Mouse (Mus musculus) intestine, embryonic 14.5 days (tissue): ENCODE measurements around the gene A730061H03Rik. TPM values are rescaled to one million over a fixed set of nuclear protein-coding genes. Genes with fewer than 3 reads are reported as not detected.
A peak's percentile ranks its signal among the peaks of the same experiment; 100 is the strongest.

Experiments
- ATAC-seq: fragments of 200-750 bp; cut with Nextera tagmentation; replicated peaks from 2 replicates; pipeline ENCODE4 v1.8.0; 2017; ENCODE audit warnings: low read depth, moderate number of reproducible peaks, moderate TSS enrichment, moderate library complexity; ENCODE audit not compliant: low FRiP score, low TSS enrichment
- DNase-seq: peaks from one replicate; pipeline ENCODE4 v3.0.0-alpha.2; 2018; ENCODE audit warnings: low spot score
- H3K27ac ChIP-seq: fragments of 300-500 bp; sonication (generic); 2 replicates; pipeline ENCODE4 v1.5.1; 2014; ENCODE audit warnings: low read depth, mild to moderate bottlenecking, control low read depth
- H3K27me3 ChIP-seq: fragments of 300-500 bp; sonication (generic); replicated peaks from 2 replicates; pipeline ENCODE4 v1.6.1; 2014; ENCODE audit warnings: low read length, control low read depth; ENCODE audit not compliant: control insufficient read depth, insufficient read depth
- H3K36me3 ChIP-seq: fragments of 300-500 bp; sonication (generic); 2 replicates; pipeline ENCODE4 v1.6.1; 2014; ENCODE audit warnings: low read length, control low read depth; ENCODE audit not compliant: control insufficient read depth, insufficient read depth
- H3K4me1 ChIP-seq: fragments of 300-500 bp; sonication (generic); replicated peaks from 2 replicates; pipeline ENCODE4 v1.6.1; 2014; ENCODE audit warnings: low read length, control low read depth, mixed read lengths; ENCODE audit not compliant: control insufficient read depth, insufficient read depth
- H3K4me2 ChIP-seq: fragments of 300-500 bp; sonication (generic); 2 replicates; pipeline ENCODE4 v1.6.1; 2014; ENCODE audit warnings: low read length
- H3K4me3 ChIP-seq: fragments of 300-500 bp; sonication (generic); 2 replicates; pipeline ENCODE4 v1.5.1; 2014; ENCODE audit warnings: low read depth, low read length, control low read depth, mixed read lengths
- H3K9ac ChIP-seq: fragments of 300-500 bp; sonication (generic); 2 replicates; pipeline ENCODE4 v1.6.1; 2014; ENCODE audit warnings: mild to moderate bottlenecking, low read length
- H3K9me3 ChIP-seq: fragments of 300-500 bp; sonication (generic); 2 replicates; pipeline ENCODE4 v1.6.1; 2016; ENCODE audit warnings: low read length, control low read depth; ENCODE audit not compliant: control insufficient read depth
- WGBS: fragments of 180-500 bp; shearing (Covaris S2); extraction: QIAGEN DNeasy Blood & Tissue Kit; methylation state at CpG from one replicate; pipeline ENCODE4 v1.1.7; 2014; 5-methylcytosine and 5-hydroxymethylcytosine counted together
- polyA plus RNA-seq: library from polyadenylated mRNA; unstranded; fragments of >200 nt; fragmentation: Nextera tagmentation; extraction: Ambion mirVana; gene quantifications from 2 replicates; pipeline ENCODE4 v1.2.1, GENCODE M21; 2014

A730061H03Rik gene
- polyA plus RNA-seq, 1 experiment from 2014 or later, result 0.64 TPM

DNA sequence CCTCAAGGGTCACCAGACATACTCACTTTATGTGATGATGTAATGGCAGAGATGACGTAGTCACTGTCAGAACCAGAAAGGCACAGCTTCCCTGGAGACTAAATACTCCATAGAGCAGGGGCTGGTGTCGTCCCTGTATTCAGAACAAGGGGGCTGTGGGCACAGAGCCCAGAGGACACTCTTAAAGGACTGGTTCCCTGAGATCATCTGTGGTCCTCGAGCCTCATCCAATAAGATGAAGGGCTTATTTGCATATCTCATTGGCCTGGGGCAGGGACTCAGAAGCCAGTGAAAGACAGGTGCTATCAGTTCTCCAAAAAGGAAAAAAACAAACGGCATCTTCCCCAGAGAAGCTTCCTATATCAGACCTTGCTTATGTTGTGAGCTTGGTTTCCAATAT is 36.1 kb downstream of the A730061H03Rik start:
- peaks cover 3% of the 10 kb centered on the region; the same call in 1 of the 2 replicates for H3K4me1 ChIP-seq
- 45% methylated on average over 4 of the region's 4 CpGs for WGBS
- no peak for ATAC-seq
- H3K9ac ChIP-seq, result no peak overlapping the region
- no peak overlapping the region for H3K27ac ChIP-seq
- H3K27me3 ChIP-seq, result peaks cover 48% of the 10 kb centered on the region
- no peaks in the 10 kb centered on the region for H3K9me3 ChIP-seq
- H3K4me3 ChIP-seq, result no peak overlapping the region
- H3K36me3 ChIP-seq, result no peaks in the 10 kb centered on the region
- H3K4me2 ChIP-seq, result no peak overlapping the region
- no peak for DNase-seq

DNA sequence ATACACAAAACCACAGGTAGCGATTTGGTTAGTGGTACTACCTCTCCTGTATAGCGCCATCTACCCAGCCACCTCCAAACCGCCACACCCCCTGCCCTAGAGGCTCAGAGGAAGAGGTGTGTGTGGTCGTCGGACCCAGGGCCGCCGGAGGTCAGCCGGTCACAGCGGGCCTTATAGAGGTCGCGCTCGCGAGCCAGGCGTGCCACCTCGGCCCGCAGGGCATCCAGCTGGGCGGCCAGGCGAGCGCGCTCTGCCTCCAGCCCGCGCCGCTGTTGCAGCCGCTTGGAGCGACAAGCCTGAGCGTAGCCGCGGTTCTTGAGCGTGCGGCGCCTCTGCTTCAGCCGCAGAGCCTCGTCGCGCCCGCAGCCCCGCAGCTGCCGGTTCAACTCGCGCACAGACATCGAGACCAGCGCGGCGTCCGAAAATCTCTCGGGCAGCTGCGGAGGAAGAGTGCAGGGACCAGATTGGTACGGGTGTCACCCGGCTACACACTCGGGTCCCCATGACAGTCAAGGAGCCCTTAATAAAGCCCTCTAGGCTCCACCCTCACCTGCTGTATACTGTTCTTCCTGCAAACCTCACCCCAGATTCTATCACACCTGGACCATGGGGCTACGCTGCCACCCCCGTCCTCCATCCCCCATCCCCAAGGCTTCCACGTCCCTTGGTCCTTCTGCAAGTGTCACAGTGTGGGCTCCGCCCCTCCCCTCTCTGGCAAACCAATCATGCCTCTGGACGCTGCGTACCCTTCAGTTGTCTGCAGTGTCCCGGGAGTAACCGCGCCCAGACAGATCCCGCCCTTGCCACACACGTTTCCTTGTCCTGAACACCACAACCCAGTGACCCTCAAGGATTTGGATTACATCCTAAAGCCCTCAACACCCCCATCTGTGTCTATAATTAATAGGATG is 39.5 kb downstream of the A730061H03Rik start:
- Histone ChIP-seq H3K36me3 (no peaks in the 10 kb centered on the region), H3K27me3 (peaks cover 46% of the 10 kb centered on the region), H3K4me1 (peaks cover 3% of the 10 kb centered on the region; the same call in 1 of the 2 replicates), H3K9ac (peak overlapping the region; percentile 25; the same call in 1 of the 2 replicates), H3K9me3 (no peaks in the 10 kb centered on the region), H3K4me3 (peak overlapping the region; percentile 48), H3K4me2 (peak overlapping the region; percentile 88), H3K27ac (no peak overlapping the region)
- under 1% methylated on average over 61 of the region's 61 CpGs for WGBS
- peak; percentile 59 for ATAC-seq
- peak; percentile 64 for DNase-seq

DNA sequence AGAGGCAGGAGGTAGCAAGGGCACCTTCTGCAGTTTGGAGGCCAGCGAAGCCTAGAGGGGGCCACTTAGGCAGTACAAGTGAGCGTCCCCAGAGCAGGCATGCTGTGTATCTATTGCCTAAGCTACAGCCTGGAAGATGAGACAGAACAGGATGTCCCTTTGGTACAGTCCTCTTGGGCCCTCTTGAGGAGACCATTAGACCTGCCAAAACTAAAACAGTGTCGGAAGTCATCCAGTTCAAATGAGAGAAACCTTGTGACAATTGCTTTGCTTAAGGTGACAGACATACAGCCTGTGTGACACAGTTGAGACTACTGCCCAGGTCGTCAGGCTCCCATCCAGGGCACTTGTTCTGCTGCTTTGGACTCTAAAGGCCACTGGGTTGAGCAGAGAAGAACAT is 40.6 kb downstream of the A730061H03Rik start:
- WGBS, result 62% methylated on average over 4 of the region's 4 CpGs
- no peak overlapping the region for H3K27ac ChIP-seq
- no peak for ATAC-seq

DNA sequence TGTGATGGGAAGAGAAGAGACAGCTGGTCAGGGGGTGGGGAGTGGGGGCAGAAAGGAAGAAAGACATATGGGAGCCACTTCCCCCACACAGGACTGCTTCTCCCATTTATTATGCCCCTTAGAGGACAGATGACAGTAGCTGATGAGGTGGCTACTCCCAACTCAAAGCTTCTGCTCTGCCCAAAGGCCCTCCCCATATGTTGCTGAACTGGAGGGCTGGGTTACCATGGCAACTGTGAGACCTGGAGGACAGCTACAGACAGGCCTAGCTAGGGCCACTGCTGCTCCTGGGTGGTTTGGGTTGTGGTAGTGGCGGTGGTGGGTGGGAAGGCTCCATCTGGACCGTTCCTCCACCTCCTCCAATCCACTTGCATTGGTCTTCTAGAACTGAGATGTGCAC is 41.3 kb downstream of the A730061H03Rik start:
- H3K27ac ChIP-seq, result no peak overlapping the region
- H3K4me1 ChIP-seq, result peaks cover 3% of the 10 kb centered on the region; the same call in 1 of the 2 replicates
- no peak overlapping the region for H3K4me3 ChIP-seq
- H3K9ac ChIP-seq, result no peak overlapping the region
- no peaks in the 10 kb centered on the region for H3K36me3 ChIP-seq
- ATAC-seq (no peak), DNase-seq (no peak)
- H3K27me3 ChIP-seq, result peaks cover 41% of the 10 kb centered on the region
- H3K9me3 ChIP-seq, result no peaks in the 10 kb centered on the region
- no peak overlapping the region for H3K4me2 ChIP-seq
- 53% methylated on average over 2 of the region's 2 CpGs for WGBS

More for the DNA sequence above, 40.6 kb downstream of the A730061H03Rik start:
- Histone ChIP-seq H3K4me2 (no peak overlapping the region), H3K4me3 (no peak overlapping the region), H3K9me3 (no peaks in the 10 kb centered on the region), H3K4me1 (peaks cover 3% of the 10 kb centered on the region; the same call in 1 of the 2 replicates), H3K36me3 (no peaks in the 10 kb centered on the region), H3K27me3 (peaks cover 45% of the 10 kb centered on the region), H3K9ac (no peak overlapping the region)
- DNase-seq, result no peak

DNA sequence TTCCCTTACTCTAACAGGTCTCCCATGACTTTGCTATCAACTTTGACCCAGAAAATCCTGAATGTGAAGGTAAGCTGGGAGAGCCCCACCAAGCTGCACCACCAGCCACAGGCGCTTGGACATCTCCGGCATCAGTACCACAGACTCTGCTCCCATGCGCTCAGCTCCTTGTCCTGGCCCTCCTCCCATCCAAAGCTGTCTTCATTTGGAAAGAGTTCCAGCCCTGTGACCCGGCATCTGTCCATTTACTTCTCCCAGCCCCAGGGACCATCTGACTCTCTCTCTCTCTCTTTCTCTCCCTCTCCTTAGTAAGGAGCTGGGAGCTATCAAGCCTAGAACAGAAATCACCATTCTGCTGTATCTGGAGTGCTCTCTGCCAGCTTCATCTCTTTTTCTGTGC is 44.4 kb downstream of the A730061H03Rik start:
- no peak overlapping the region for H3K4me2 ChIP-seq
- DNase-seq, result no peak
- ATAC-seq, result no peak
- no peak overlapping the region for H3K4me3 ChIP-seq
- peaks cover 14% of the 10 kb centered on the region for H3K27me3 ChIP-seq
- H3K36me3 ChIP-seq, result no peaks in the 10 kb centered on the region
- peaks cover under 1% of the 10 kb centered on the region; the same call in 1 of the 2 replicates for H3K4me1 ChIP-seq
- 86% methylated on average over 4 of the region's 4 CpGs for WGBS
- no peak overlapping the region for H3K9ac ChIP-seq
- H3K27ac ChIP-seq, result no peak overlapping the region
- no peaks in the 10 kb centered on the region for H3K9me3 ChIP-seq

DNA sequence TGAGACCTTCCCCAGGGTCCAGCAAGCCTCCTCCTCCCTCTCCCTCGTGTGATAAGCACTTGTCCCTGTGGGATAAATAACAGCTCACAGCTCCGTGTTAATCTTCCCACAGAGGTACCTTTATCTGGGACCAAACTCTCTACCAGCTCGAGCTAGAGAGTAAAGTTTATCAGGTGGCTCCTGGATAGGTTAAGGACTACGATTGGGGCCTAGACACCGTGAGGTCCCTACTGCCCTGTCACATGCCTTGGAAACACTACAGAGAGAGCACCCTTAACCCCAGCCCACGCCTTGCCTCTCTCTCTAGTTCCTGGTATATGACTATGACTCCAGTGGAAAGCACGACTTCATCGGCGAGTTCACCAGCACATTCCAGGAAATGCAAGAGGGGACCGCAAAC is 46.3 kb downstream of the A730061H03Rik start:
- 60% methylated on average over 10 of the region's 10 CpGs for WGBS
- Histone ChIP-seq H3K27ac (no peak overlapping the region), H3K27me3 (no peaks in the 10 kb centered on the region), H3K9ac (no peak overlapping the region), H3K4me1 (0 out of 2 replicates have a peak, but pooled peaks cover 3% of the 10 kb centered on the region), H3K9me3 (no peaks in the 10 kb centered on the region), H3K4me2 (no peak overlapping the region), H3K4me3 (no peak overlapping the region), H3K36me3 (no peaks in the 10 kb centered on the region)
- ATAC-seq (no peak), DNase-seq (no peak)

DNA sequence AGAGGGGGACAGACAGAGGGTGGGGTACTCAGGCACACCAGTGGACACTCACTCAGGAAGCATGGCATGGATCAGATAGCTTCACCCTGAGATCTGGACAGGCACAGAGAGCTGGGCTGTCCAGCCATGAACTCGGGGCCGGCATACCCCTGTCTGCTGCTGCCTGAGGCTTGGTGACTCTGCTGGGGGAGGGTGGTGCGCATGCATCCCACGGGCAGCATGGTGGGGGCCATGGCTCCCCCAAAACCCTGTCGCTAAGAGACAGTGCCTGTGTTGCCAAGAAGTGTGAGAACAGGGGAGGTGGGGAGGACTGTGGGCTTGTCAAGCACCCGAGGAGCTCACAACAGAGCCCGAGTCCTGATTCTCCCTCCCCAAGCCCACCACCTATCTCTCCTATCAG is 49.2 kb downstream of the A730061H03Rik start:
- ATAC-seq (no peak; the same call in 1 of the 2 replicates), DNase-seq (no peak)
- H3K27me3 ChIP-seq, result no peaks in the 10 kb centered on the region
- H3K4me2 ChIP-seq, result no peak overlapping the region
- no peaks in the 10 kb centered on the region for H3K9me3 ChIP-seq
- 0 out of 2 replicates have a peak, but pooled peaks cover 3% of the 10 kb centered on the region for H3K4me1 ChIP-seq
- H3K9ac ChIP-seq, result no peak overlapping the region
- no peak overlapping the region for H3K27ac ChIP-seq
- no peaks in the 10 kb centered on the region for H3K36me3 ChIP-seq
- H3K4me3 ChIP-seq, result no peak overlapping the region
- 45% methylated on average over 7 of the region's 7 CpGs for WGBS

DNA sequence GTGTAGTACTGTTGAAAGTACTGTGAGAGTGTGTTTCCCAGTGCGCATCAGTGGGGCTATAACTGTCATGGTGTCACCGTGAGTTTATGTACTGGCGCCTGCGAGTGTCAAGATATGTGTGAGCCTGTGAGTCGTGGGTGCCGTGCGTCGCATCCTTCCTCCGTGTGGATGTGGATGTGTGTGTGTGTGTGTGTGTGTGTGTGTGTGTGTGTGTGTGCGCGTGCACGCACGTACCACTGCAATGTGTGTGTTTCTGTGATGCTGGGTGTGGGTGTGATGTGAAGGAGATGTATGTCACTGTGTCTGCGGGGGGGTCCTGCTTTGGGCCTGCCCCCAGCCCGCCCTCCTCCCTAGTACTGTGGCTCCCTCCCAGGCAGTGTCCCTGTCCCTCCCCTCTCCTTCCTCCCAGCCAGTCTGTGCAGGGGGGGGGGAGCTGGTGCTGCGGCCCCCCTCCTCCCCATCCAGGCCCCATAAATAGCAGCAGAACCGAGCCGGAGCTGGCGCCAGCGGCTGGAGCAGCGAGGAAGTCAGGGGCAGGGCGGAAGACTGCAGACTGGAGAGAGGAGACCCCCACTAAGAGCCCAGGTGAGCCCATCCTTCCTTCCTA is 50.0 kb downstream of the A730061H03Rik start, which contains the start of gene Cpne6:
TSS of gene Cpne6 (plus strand) at position 321 of the 607 bp plus-strand sequence.
- H3K4me1 ChIP-seq, result 0 out of 2 replicates have a peak, but pooled peaks cover 3% of the 10 kb centered on the region
- no peak within 1 kb of the TSS for H3K9ac ChIP-seq
- H3K4me2 ChIP-seq, result no peak within 1 kb of the TSS
- no peak within 1 kb of the TSS for H3K27ac ChIP-seq
- H3K9me3 ChIP-seq, result no peaks in the 10 kb centered on the region
- H3K4me3 ChIP-seq, result no peak within 1 kb of the TSS
- H3K27me3 ChIP-seq, result no peaks in the 10 kb centered on the region
- H3K36me3 ChIP-seq, result no peaks in the 10 kb centered on the region
- 59% methylated on average over 17 of the region's 22 CpGs for WGBS
- ATAC-seq, result no peak
- DNase-seq, result no peak
